Mouse (Mus musculus) intestine, postnatal 0 days (tissue): ENCODE data around the gene Zfp426. TPM values are rescaled to one million over a fixed set of nuclear protein-coding genes. Genes with fewer than 3 reads are reported as not detected.

Source experiments
- ATAC-seq: fragments of 200-750 bp; cut with Nextera tagmentation; 2 replicates; pipeline ENCODE4 v1.8.0; 2017; ENCODE audit warnings: mild to moderate bottlenecking, moderate TSS enrichment, moderate library complexity
- H3K27ac ChIP-seq: fragments of 300-500 bp; sonication (generic); 2 replicates; pipeline ENCODE4 v1.5.1; 2014; ENCODE audit warnings: mild to moderate bottlenecking, low read depth, low read length, moderate library complexity
- H3K27me3 ChIP-seq: fragments of 300-500 bp; sonication (generic); replicated peaks from 2 replicates; pipeline ENCODE4 v1.6.1; 2014; ENCODE audit warnings: low read length, mixed read lengths; ENCODE audit not compliant: control insufficient read depth, insufficient read depth
- H3K36me3 ChIP-seq: fragments of 300-500 bp; sonication (generic); 2 replicates; pipeline ENCODE4 v1.6.1; 2014; ENCODE audit warnings: mild to moderate bottlenecking, moderate library complexity; ENCODE audit not compliant: control insufficient read depth, insufficient read depth
- H3K4me1 ChIP-seq: fragments of 300-500 bp; sonication (generic); replicated peaks from 2 replicates; pipeline ENCODE4 v1.6.1; 2014; ENCODE audit warnings: antibody characterized with exemption, low read length, mixed read lengths; ENCODE audit not compliant: control insufficient read depth, insufficient read depth
- H3K4me2 ChIP-seq: fragments of 300-500 bp; sonication (generic); replicated peaks from 2 replicates; pipeline ENCODE4 v1.6.1; 2014; ENCODE audit warnings: low read depth, mild to moderate bottlenecking, moderate library complexity
- H3K4me3 ChIP-seq: fragments of 300-500 bp; sonication (generic); 2 replicates; pipeline ENCODE4 v1.5.1; 2014; ENCODE audit warnings: low read depth, low read length
- H3K9ac ChIP-seq: fragments of 300-500 bp; sonication (generic); 2 replicates; pipeline ENCODE4 v1.6.1; 2014; ENCODE audit warnings: mild to moderate bottlenecking, low read depth, low read length
- H3K9me3 ChIP-seq: fragments of 300-500 bp; sonication (generic); 2 replicates; pipeline ENCODE4 v1.6.1; 2016; ENCODE audit warnings: mixed run types; ENCODE audit not compliant: control insufficient read depth
- CTCF ChIP-seq: sonication (generic); IDR thresholded peaks from 2 replicates; pipeline ENCODE4 v1.5.1; 2016; ENCODE audit warnings: low read depth, mild to moderate bottlenecking, control low read depth, antibody characterized with exemption, moderate library complexity
- WGBS: fragments of 180-500 bp; shearing (Covaris S2); extraction: QIAGEN DNeasy Blood & Tissue Kit; methylation state at CpG from one replicate; pipeline ENCODE4 v1.1.7; 2014; 5-methylcytosine and 5-hydroxymethylcytosine counted together
- polyA plus RNA-seq: library from polyadenylated mRNA; unstranded; fragments of >200 nt; fragmentation: Nextera tagmentation; extraction: Ambion mirVana; gene quantifications from 2 replicates; pipeline ENCODE4 v1.2.1, GENCODE M21; 2015

Gene Zfp426
- polyA plus RNA-seq, 1 experiment from 2014 or later, result 8.5 TPM

DNA sequence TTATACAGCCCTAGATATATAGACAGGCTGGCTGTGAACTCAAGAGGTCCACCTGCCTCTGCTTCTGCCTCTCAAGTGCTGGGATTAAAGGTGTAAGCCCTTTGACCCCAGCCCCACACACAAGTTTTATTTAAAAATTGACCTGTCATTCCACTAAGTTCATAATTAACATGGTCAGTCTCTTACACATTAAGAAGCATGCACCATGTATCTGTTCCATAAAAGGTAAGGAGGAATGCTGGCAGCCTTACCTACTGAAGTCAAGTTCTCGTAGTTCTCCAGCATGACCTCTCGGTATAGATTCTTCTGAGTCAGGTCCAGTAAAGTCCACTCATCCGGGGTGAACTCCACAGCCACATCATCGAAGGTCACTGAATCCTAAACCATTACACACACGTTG is 12.3 kb upstream of the Zfp426 start:
- H3K27ac ChIP-seq, result no peak overlapping the region
- H3K4me3 ChIP-seq, result no peak overlapping the region
- H3K9me3 ChIP-seq, result no peaks in the 10 kb centered on the region
- no peak for TF ChIP-seq CTCF
- H3K9ac ChIP-seq, result no peak overlapping the region
- H3K27me3 ChIP-seq, result no peaks in the 10 kb centered on the region
- H3K4me2 ChIP-seq, result no peak overlapping the region
- H3K4me1 ChIP-seq, result no peaks in the 10 kb centered on the region
- ATAC-seq, result no peak
- 91% methylated on average over 5 of the region's 5 CpGs for WGBS
- peaks cover 65% of the 10 kb centered on the region for H3K36me3 ChIP-seq

DNA sequence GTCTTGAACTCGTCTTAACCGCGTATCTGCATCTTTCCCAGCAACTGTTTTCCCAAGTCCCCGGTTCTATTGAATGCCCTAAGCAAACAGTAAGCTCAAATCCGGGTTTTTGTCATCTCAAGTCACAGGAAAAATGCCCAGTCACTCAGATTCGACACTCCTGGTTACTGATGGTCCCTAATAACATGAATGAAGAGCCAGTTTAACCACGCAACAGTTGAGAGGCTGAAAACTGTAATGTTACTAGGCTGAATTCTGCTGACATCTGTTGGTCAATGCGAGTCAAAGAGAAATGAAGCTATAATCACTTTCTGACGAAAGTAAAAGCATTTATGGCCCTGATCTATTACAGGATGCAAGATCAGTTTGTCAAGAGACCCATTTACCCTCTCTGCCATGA is 735 bp upstream of the Zfp426 start:
- 0 out of 2 replicates have a peak, but pooled peaks have one; percentile 9 for ATAC-seq
- Histone ChIP-seq H3K4me2 (peak overlapping the region; percentile 82), H3K9me3 (no peaks in the 10 kb centered on the region), H3K4me3 (peak overlapping the region; percentile 67), H3K27ac (peak overlapping the region; percentile 92), H3K4me1 (0 out of 2 replicates have a peak, but pooled peaks cover 3% of the 10 kb centered on the region), H3K36me3 (peaks cover 20% of the 10 kb centered on the region), H3K9ac (peak overlapping the region; percentile 89), H3K27me3 (no peaks in the 10 kb centered on the region)
- 2% methylated on average over 9 of the region's 9 CpGs for WGBS
- TF ChIP-seq CTCF, result peak; percentile 56

GRCm38 (mm10) chr9:20491858-20492526 is 554 bp downstream of the Zfp426 start:
- Histone ChIP-seq H3K4me1 (0 out of 2 replicates have a peak, but pooled peaks cover 3% of the 10 kb centered on the region), H3K27me3 (no peaks in the 10 kb centered on the region), H3K4me2 (peak overlapping the region; percentile 82), H3K4me3 (peak overlapping the region; percentile 67), H3K36me3 (peaks cover 7% of the 10 kb centered on the region), H3K27ac (peak overlapping the region; percentile 92), H3K9ac (peak overlapping the region; percentile 89), H3K9me3 (no peaks in the 10 kb centered on the region)
- no peak for TF ChIP-seq CTCF
- 6% methylated on average over 20 of the region's 20 CpGs for WGBS
- ATAC-seq, result no peak

GRCm38 (mm10) chr9:20489536-20489935 is 3.0 kb downstream of the Zfp426 start:
- WGBS, result 65% methylated on average over 5 of the region's 5 CpGs
- no peak for TF ChIP-seq CTCF
- H3K9me3 ChIP-seq, result no peaks in the 10 kb centered on the region
- peaks cover 13% of the 10 kb centered on the region; the same call in 1 of the 2 replicates for H3K36me3 ChIP-seq
- H3K4me2 ChIP-seq, result no peak overlapping the region
- H3K27me3 ChIP-seq, result no peaks in the 10 kb centered on the region
- H3K4me3 ChIP-seq, result no peak overlapping the region
- H3K4me1 ChIP-seq, result 0 out of 2 replicates have a peak, but pooled peaks cover 3% of the 10 kb centered on the region
- peak overlapping the region; percentile 15; the same call in 1 of the 2 replicates for H3K27ac ChIP-seq
- no peak overlapping the region for H3K9ac ChIP-seq
- no peak for ATAC-seq

GRCm38 (mm10) chr9:20479396-20479795 is 13.2 kb downstream of the Zfp426 start:
- peaks cover 59% of the 10 kb centered on the region for H3K36me3 ChIP-seq
- WGBS, result 95% methylated on average over 5 of the region's 5 CpGs
- H3K4me1 ChIP-seq, result no peaks in the 10 kb centered on the region
- no peak for TF ChIP-seq CTCF
- no peak overlapping the region for H3K27ac ChIP-seq
- H3K9me3 ChIP-seq, result no peaks in the 10 kb centered on the region
- ATAC-seq, result no peak
- no peaks in the 10 kb centered on the region for H3K27me3 ChIP-seq
- H3K9ac ChIP-seq, result no peak overlapping the region
- H3K4me3 ChIP-seq, result no peak overlapping the region
- no peak overlapping the region for H3K4me2 ChIP-seq

- WGBS, result 88% methylated on average over 1 of the region's 1 CpGs
- H3K9me3 ChIP-seq, result no peaks in the 10 kb centered on the region
Measured at GRCm38 (mm10) chr9:20476632-20477031, 15.9 kb downstream of the Zfp426 start.

More at GRCm38 (mm10) chr9:20476632-20477031, 15.9 kb downstream of the Zfp426 start:
- no peaks in the 10 kb centered on the region for H3K4me1 ChIP-seq
- no peak for ATAC-seq
- H3K4me3 ChIP-seq, result no peak overlapping the region
- H3K27ac ChIP-seq, result no peak overlapping the region; the same call in 1 of the 2 replicates
- no peak for TF ChIP-seq CTCF
- H3K9ac ChIP-seq, result no peak overlapping the region
- no peak overlapping the region for H3K4me2 ChIP-seq
- H3K27me3 ChIP-seq, result no peaks in the 10 kb centered on the region
- peaks cover 60% of the 10 kb centered on the region for H3K36me3 ChIP-seq
